Mouse (Mus musculus) cerebellum, adult (tissue): Measurements from ENCODE around the gene Brk1.

Experiments used
- ATAC-seq: cut with Nextera tagmentation; 2 replicates; pipeline ENCODE4 v1.9.2; 2017; ENCODE audit warnings: mild to moderate bottlenecking, moderate library complexity, mixed read lengths; ENCODE audit not compliant: insufficient number of reproducible peaks, low FRiP score, low TSS enrichment

The Brk1 gene

GRCm38 (mm10) chr6:113658226-113658625, 53.7 kb downstream of the Brk1 start:
- ATAC-seq: no peak

- ATAC-seq: no peak
These were observed 55.3 kb downstream of the Brk1 start for GRCm38 (mm10) chr6:113659648-113660491.

- ATAC-seq: no peak
These were observed 56.1 kb downstream of the Brk1 start for GRCm38 (mm10) chr6:113660492-113661352.

GRCm38 (mm10) chr6:113661353-113662241, 57.0 kb downstream of the Brk1 start:
- ATAC-seq: no peak

- no peak for ATAC-seq
These were observed 58.6 kb downstream of the Brk1 start for GRCm38 (mm10) chr6:113662964-113663700.

GRCm38 (mm10) chr6:113664305-113664704, 59.7 kb downstream of the Brk1 start:
- ATAC-seq: no peak
